Mouse (Mus musculus): ENCODE measurements around the gene Dlg5.

GRCm38 (mm10) chr14:24227015-24227414, 18.7 kb downstream of the Dlg5 start:
- TF ChIP-seq CTCF (IDR thresholded peaks at IDR 0.05; ENCODE audit: borderline replicate concordance, control insufficient read depth, extremely low read depth, insufficient read depth, low read length, poor library complexity) (no peak), POLR2A (IDR thresholded peaks at IDR 0.05; ENCODE audit: control insufficient read depth, extremely low read depth, insufficient read depth, low read length, poor library complexity) (no peak)
